Mouse (Mus musculus): Measurements from ENCODE around the gene Gpr171. TPM values are rescaled to one million over a fixed set of nuclear protein-coding genes. Genes with fewer than 3 reads are reported as not detected.
A peak's percentile ranks its signal among the peaks of the same experiment; 100 is the strongest.
"Not testable (repeated sequence)": the region's sequence is repeated elsewhere in the genome, so short reads cannot be mapped to it uniquely, and the experiment has no call there.

The Gpr171 gene
- polyA plus RNA-seq, 1 experiment from 2014 or later = 1.3 TPM

DNA sequence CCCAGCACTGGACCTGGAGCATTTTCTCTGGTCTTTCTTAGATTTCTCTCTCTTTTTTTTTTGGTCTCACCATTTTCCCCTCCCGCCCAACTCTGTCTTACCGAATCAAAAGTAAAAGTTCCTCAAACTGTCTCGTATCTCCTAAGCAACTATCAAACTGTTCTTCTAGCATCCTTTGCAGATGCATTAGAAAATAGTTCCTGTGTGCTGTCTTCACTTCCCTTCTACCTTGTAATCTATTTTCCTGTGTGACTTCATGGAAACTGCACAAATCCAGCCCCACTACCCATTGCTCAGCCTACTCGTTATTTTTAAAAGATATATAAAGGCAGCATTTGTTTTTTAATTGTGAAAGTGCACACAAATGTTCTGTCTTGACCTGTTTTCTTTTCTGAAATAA lies 30.3 kb upstream of the Gpr171 start:
- Histone ChIP-seq H3K9ac (no peak overlapping the region), H3K4me1 (replicated peaks) (peaks cover 12% of the 10 kb centered on the region), H3K4me2 (no peak overlapping the region), H3K9me3 (replicated peaks) (no peaks in the 10 kb centered on the region), H3K27ac (no peak overlapping the region), H3K36me3 (no peaks in the 10 kb centered on the region), H3K27me3 (no peaks in the 10 kb centered on the region), H3K4me3 (no peak overlapping the region)
- ATAC-seq (replicated peaks; ENCODE audit: insufficient number of reproducible peaks, insufficient read depth, low FRiP score, low read depth) = no peak
- 67% methylated on average over 4 of the region's 4 CpGs for WGBS

DNA sequence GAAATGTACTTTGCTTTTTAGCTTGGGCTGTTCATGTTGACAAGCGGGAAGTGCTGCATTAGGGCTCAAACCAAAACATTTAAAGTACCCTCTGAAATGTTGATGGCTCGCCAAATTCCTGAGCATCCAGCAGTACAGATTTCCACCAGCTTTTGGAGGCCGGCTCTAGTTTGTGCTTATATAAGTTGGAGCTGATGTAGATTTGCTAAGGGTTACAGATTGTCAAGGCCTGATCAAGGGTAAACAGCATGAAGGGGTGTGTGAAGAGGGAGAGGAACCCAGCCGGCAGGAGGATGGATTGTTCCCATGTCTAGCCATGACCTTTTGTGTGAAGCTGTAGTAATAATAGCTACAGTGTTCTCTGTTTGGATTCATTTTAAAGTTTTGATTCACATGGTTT lies 29.5 kb upstream of the Gpr171 start:
- no peaks in the 10 kb centered on the region for H3K27me3 ChIP-seq
- peak overlapping the region; percentile 17; the same call in 1 of the 2 replicates for H3K27ac ChIP-seq
- no peak overlapping the region for H3K4me2 ChIP-seq
- no peak for ATAC-seq (replicated peaks; ENCODE audit: insufficient number of reproducible peaks, insufficient read depth, low FRiP score, low read depth)
- no peak overlapping the region for H3K4me3 ChIP-seq
- H3K9ac ChIP-seq = no peak overlapping the region
- 29% methylated on average over 4 of the region's 4 CpGs for WGBS
- H3K4me1 ChIP-seq (replicated peaks) = peaks cover 13% of the 10 kb centered on the region
- no peaks in the 10 kb centered on the region for H3K36me3 ChIP-seq
- no peaks in the 10 kb centered on the region for H3K9me3 ChIP-seq (replicated peaks)

DNA sequence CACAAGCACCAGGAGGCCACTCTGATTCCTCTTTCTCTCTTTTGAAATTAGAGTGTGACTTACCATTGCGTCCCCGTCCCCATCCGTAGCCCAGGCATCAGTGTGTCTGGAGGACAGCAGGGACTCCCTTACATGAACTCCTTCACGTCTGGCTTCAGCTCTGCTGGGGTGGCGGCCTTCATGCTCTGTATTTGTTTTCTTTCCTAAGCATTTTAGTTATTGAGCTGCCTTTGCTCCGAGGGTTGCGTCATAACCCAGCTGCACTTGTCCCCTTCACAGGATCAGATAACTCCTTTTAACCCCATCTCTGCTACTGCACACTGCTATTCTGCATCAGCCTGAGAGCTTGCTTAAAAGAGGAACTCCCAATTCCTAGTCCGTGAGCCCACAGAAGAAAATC lies 28.8 kb upstream of the Gpr171 start:
- Histone ChIP-seq H3K4me3 (no peak overlapping the region), H3K27me3 (no peaks in the 10 kb centered on the region), H3K36me3 (no peaks in the 10 kb centered on the region), H3K9ac (no peak overlapping the region), H3K9me3 (replicated peaks) (no peaks in the 10 kb centered on the region), H3K4me1 (replicated peaks) (peaks cover 20% of the 10 kb centered on the region), H3K27ac (peak overlapping the region; percentile 17; the same call in 1 of the 2 replicates), H3K4me2 (peak overlapping the region; percentile 15; the same call in 1 of the 2 replicates)
- WGBS = 47% methylated on average over 8 of the region's 8 CpGs
- ATAC-seq (replicated peaks; ENCODE audit: insufficient number of reproducible peaks, insufficient read depth, low FRiP score, low read depth) = no peak

DNA sequence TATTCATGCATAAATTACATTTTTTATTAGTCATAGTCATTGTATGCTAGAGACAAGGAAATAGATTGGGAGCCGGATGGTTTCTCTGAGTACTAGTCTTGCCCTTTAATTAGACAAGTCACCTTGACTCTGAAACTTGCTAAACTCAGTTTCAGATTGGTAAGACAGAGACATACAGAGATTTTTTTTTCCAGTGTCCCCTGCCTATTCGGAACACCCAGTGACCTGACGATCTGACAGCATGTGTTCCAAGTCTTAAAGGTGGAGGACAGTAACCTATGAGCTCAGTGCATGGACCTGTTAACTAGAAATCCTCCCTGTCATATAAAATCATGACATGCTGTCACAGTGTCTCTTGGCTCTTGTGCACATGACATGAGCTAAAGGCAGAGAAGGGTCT lies 27.9 kb upstream of the Gpr171 start:
- H3K9me3 ChIP-seq (replicated peaks) = no peaks in the 10 kb centered on the region
- no peak overlapping the region for H3K4me3 ChIP-seq
- no peak overlapping the region for H3K27ac ChIP-seq
- H3K9ac ChIP-seq = no peak overlapping the region
- peaks cover 25% of the 10 kb centered on the region for H3K4me1 ChIP-seq (replicated peaks)
- H3K36me3 ChIP-seq = no peaks in the 10 kb centered on the region
- no peaks in the 10 kb centered on the region for H3K27me3 ChIP-seq
- no peak for ATAC-seq (replicated peaks; ENCODE audit: insufficient number of reproducible peaks, insufficient read depth, low FRiP score, low read depth)
- 76% methylated on average over 3 of the region's 3 CpGs for WGBS
- no peak overlapping the region for H3K4me2 ChIP-seq

DNA sequence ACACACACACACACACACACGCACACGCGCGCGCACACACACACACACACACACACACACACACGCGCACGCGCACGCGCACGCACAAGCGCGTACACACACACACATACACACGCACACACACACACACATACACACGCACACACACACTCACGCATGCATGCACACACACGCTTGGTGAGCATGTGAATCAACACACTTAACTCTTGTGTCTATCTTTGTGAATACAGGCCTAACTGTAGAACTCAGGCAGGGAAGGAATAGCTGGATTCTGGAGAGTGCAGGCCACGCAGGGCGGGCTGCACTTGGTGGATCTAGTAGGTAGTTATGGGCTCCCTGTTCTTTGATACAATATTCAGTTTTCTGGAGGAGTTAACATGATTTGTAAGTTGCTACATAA lies 27.1 kb upstream of the Gpr171 start:
- Histone ChIP-seq H3K4me2 (no peak overlapping the region), H3K4me1 (replicated peaks) (peaks cover 25% of the 10 kb centered on the region), H3K27ac (no peak overlapping the region), H3K4me3 (no peak overlapping the region), H3K27me3 (no peaks in the 10 kb centered on the region), H3K9ac (no peak overlapping the region), H3K36me3 (no peaks in the 10 kb centered on the region), H3K9me3 (replicated peaks) (no peaks in the 10 kb centered on the region)
- no peak for ATAC-seq (replicated peaks; ENCODE audit: insufficient number of reproducible peaks, insufficient read depth, low FRiP score, low read depth)
- 83% methylated on average over 20 of the region's 20 CpGs for WGBS

DNA sequence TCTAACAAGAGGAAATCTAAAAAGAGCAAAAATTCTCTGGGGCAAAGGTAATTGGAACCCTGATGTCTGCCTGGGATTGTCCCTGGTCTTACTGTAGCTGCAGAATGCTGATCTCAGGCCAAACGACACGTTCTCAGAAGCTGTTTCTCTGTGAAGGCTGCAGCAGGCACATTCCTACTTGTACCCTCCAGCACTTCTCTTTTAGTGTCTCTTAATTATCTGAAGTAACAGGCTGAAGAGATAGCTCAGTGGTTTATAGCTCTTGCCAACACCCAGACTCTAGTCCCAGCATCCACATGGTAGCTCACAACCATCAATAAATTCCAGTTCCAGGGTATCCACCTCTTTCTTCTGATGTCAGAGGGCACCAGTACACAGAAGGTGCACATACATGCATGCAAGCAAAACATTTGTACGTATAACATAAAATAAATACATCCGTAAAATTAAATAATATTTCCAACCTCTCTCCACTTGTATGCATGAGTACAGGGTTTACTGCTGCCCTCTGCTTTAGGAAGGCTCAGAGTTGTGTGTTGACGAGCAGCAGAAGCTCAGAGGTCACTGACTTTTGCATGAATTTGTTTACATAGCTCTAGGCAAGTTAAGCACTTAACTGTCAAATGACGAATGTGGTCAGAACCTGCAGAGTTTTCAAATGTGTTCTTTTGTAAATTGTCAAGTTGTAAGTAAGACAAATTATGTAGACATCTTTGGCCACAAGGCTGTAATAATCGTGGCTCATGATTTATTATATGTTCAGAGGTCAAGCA lies 24.3 kb upstream of the Gpr171 start:
- WGBS = 58% methylated on average over 7 of the region's 7 CpGs
- ATAC-seq (replicated peaks; ENCODE audit: insufficient number of reproducible peaks, insufficient read depth, low FRiP score, low read depth) = no peak; the same call in 1 of the 2 replicates
- Histone ChIP-seq H3K9ac (no peak overlapping the region), H3K4me3 (no peak overlapping the region), H3K9me3 (replicated peaks) (no peaks in the 10 kb centered on the region), H3K27me3 (no peaks in the 10 kb centered on the region), H3K4me1 (replicated peaks) (peaks cover 22% of the 10 kb centered on the region), H3K36me3 (no peaks in the 10 kb centered on the region), H3K27ac (no peak overlapping the region), H3K4me2 (no peak overlapping the region)

DNA sequence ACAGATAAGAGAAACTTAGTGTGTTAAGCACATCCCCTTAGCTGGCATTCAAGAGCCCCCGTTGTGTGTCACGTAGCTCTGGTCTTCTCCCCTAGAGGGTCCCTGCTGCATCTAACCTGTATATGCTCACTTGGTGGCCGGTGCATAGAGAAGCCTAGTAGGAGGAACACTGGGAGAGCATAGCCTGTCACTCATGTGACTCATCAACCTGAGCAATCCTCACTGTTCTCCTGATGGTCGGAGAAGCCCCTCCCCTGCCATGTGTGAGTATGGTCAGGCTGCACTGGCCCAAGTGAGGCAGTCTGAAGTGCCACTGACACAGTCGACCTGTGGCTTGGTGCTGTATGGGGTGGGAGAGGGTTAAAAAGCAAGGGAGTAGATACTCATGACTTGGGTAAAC lies 23.4 kb upstream of the Gpr171 start:
- WGBS = 53% methylated on average over 5 of the region's 5 CpGs
- Histone ChIP-seq H3K27ac (no peak overlapping the region), H3K27me3 (no peaks in the 10 kb centered on the region), H3K9me3 (replicated peaks) (no peaks in the 10 kb centered on the region), H3K9ac (no peak overlapping the region), H3K4me2 (no peak overlapping the region), H3K4me1 (replicated peaks) (peaks cover 19% of the 10 kb centered on the region), H3K36me3 (no peaks in the 10 kb centered on the region), H3K4me3 (no peak overlapping the region)
- ATAC-seq (replicated peaks; ENCODE audit: insufficient number of reproducible peaks, insufficient read depth, low FRiP score, low read depth) = no peak

DNA sequence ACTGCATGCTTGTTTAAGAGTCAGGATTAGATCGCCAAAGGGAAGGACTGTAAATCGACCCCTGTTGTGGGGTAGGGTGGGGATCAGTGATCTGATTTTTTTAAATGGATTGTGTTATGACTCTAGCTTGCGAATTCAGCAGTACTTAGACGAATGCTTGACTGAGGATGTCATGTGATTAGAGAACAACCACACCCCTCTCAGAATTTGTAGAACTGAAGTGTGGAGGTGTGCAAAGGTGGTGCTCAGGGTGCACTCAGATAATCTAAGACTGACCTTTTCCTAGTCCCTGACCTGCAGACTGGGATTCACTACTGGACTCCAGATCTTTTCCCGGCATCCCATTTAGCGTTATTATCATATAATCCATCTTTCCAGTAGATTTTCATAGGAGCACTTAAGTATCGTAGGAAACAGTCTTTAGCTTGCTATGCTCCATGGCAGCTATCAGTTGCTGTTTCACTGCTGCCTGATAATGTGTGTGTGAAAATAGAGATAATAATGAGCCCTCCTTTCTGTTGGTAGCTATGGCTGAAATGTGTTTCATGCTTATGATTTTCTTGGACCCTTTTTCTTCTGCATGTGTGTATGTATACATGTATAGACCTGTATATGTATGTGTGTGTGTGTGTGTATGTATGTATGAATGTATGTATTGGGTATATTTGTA lies 20.3 kb upstream of the Gpr171 start:
- ATAC-seq (replicated peaks; ENCODE audit: insufficient number of reproducible peaks, insufficient read depth, low FRiP score, low read depth) = no peak
- H3K27ac ChIP-seq = no peak overlapping the region
- H3K4me3 ChIP-seq = no peak overlapping the region
- peaks cover 19% of the 10 kb centered on the region for H3K4me1 ChIP-seq (replicated peaks)
- H3K4me2 ChIP-seq = no peak overlapping the region
- H3K27me3 ChIP-seq = no peaks in the 10 kb centered on the region
- no peak overlapping the region for H3K9ac ChIP-seq
- H3K36me3 ChIP-seq = no peaks in the 10 kb centered on the region
- 58% methylated on average over 7 of the region's 7 CpGs for WGBS
- H3K9me3 ChIP-seq (replicated peaks) = no peaks in the 10 kb centered on the region

DNA sequence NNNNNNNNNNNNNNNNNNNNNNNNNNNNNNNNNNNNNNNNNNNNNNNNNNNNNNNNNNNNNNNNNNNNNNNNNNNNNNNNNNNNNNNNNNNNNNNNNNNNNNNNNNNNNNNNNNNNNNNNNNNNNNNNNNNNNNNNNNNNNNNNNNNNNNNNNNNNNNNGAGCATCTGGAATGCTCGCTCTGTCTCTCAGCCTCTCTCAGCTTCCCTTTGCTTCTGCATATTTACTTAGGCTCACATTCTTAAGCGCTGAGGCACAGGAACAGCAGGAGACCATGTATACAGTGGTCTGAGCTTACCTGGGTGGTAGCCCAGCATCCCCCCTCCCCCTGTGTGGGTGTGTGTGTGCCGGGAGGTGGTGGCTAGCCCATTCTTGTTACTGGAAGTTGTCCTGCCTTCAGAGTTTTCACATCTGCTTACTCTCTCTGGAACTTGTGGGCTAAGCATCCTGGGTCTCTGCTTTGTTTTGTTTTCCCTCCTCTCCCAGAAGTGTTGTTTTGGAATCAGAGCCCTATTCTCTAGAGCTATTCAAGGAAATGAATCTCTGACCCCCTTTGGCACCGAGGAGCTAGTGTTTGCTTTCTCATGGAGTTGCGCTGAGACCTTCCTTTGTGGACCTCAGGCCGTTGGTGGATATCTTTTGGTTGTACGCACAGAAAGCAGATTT lies 19.6 kb upstream of the Gpr171 start:
- no peak overlapping the region for H3K9ac ChIP-seq
- ATAC-seq (replicated peaks; ENCODE audit: insufficient number of reproducible peaks, insufficient read depth, low FRiP score, low read depth) = no peak

DNA sequence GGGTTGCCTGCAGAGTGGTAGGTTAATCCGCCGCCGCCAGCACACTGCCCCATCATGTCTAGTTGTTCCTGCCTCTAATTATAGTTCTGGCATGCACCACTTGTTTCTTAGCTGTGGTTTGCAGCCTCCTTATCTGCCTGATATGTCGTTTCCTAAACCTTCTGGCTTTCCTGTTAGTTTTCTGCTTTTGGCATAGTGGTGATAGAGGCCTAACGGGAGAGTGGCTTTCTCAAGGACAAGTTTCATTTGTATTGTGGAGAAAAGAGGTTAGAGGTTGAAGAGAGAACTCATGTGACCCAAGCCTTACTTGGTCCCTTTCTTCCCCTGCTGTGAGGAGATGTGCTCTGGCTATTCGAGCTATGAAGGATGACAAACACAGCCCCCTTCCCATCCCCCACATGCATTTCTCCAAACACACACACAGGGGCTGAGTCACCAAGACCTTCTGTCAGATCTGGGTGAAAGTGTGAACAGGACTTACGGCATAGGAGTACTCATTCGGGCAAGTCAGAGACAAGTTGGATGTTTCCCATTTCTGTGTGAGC lies 12.4 kb upstream of the Gpr171 start:
- 11% methylated on average over 8 of the region's 8 CpGs for WGBS
- Histone ChIP-seq H3K4me1 (replicated peaks) (peaks cover 14% of the 10 kb centered on the region), H3K36me3 (no peaks in the 10 kb centered on the region), H3K9ac (no peak overlapping the region), H3K4me2 (peak overlapping the region; percentile 21; the same call in 1 of the 2 replicates), H3K27ac (peak overlapping the region; percentile 84), H3K4me3 (no peak overlapping the region), H3K9me3 (replicated peaks) (no peaks in the 10 kb centered on the region), H3K27me3 (no peaks in the 10 kb centered on the region)
- peak; percentile 81 for ATAC-seq (replicated peaks; ENCODE audit: insufficient number of reproducible peaks, insufficient read depth, low FRiP score, low read depth)

More for the DNA sequence above, 19.6 kb upstream of the Gpr171 start:
- Histone ChIP-seq H3K4me2 (no peak overlapping the region), H3K4me1 (replicated peaks) (peaks cover 18% of the 10 kb centered on the region), H3K27ac (peak overlapping the region; percentile 40; the same call in 1 of the 2 replicates), H3K27me3 (no peaks in the 10 kb centered on the region), H3K36me3 (no peaks in the 10 kb centered on the region), H3K9me3 (replicated peaks) (no peaks in the 10 kb centered on the region), H3K4me3 (no peak overlapping the region)
- WGBS = 41% methylated on average over 7 of the region's 7 CpGs

DNA sequence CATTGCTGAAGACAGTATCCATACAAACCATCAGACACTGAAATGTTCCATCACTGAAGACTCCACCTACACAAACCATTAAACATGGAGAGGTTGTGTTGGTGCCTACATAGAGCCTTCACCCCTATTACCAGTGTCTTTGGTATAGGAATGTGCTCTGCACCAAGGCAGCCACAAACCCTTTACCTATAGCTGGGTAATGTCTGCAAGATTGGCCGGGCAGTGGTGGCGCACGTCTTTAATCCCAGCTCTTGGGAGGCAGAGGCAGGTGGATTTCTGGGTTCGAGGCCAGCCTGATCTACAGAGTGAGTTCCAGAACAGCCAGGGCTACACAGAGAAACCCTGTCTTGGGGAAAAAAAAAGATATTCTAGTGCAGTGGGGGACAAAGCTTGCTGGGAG lies 11.7 kb upstream of the Gpr171 start:
- Histone ChIP-seq H3K4me1 (replicated peaks) (peaks cover 14% of the 10 kb centered on the region), H3K27ac (peak overlapping the region; percentile 84)
- 91% methylated on average over 4 of the region's 4 CpGs for WGBS
- H3K9ac ChIP-seq; H3K27me3 ChIP-seq; ATAC-seq (replicated peaks; ENCODE audit: insufficient number of reproducible peaks, insufficient read depth, low FRiP score, low read depth); H3K9me3 ChIP-seq (replicated peaks); H3K36me3 ChIP-seq; H3K4me3 ChIP-seq; H3K4me2 ChIP-seq: not testable (repeated sequence)

All from heart, embryonic 15.5 days (tissue).